Mouse (Mus musculus): ENCODE data around the gene Tmem159.

GRCm38 (mm10) chr7:120109676-120110075 lies 7.5 kb downstream of the Tmem159 start:
- TF ChIP-seq CTCF (IDR thresholded peaks at IDR 0.05; ENCODE audit: low read depth), result no peak
- no peak for TF ChIP-seq EP300 (IDR thresholded peaks at IDR 0.05; ENCODE audit: low read depth)

Measured in liver, embryonic 14.5 days (tissue).